Mouse (Mus musculus) lung, adult 2 months (tissue): ENCODE data around the gene Sox5. TPM values are rescaled to one million over a fixed set of nuclear protein-coding genes. Genes with fewer than 3 reads are reported as not detected.

Experiments used
- DNase-seq: peaks from one replicate; pipeline ENCODE4 v3.0.0; 2022
- H3K4me1 ChIP-seq: fragments of 200-500 bp; 2 replicates; pipeline ENCODE4 v1.6.1; 2011; ENCODE audit warnings: low read length; ENCODE audit not compliant: control insufficient read depth, insufficient read depth
- H3K4me3 ChIP-seq: fragments of 200-500 bp; replicated peaks from 2 replicates; pipeline ENCODE3; 2011; ENCODE audit warnings: low read depth, mild to moderate bottlenecking, control low read depth, low read length; ENCODE audit errors: extremely low read depth
- CTCF ChIP-seq: fragments of 200-500 bp; IDR thresholded peaks from 2 replicates; pipeline ENCODE4 v1.5.1; 2011; ENCODE audit warnings: mild to moderate bottlenecking, low read length, control low read depth; ENCODE audit not compliant: insufficient read depth
- POLR2A ChIP-seq: fragments of 200-500 bp; IDR thresholded peaks from 2 replicates; pipeline ENCODE4 v1.6.1; 2011; ENCODE audit warnings: low read depth, mild to moderate bottlenecking, control low read depth, low read length, borderline replicate concordance; ENCODE audit errors: extremely low read depth
- WGBS: fragments of 180-500 bp; shearing (Covaris S2); methylation state at CpG from one replicate; pipeline ENCODE4 v1.1.7; 2018; 5-methylcytosine and 5-hydroxymethylcytosine counted together
- polyA plus RNA-seq: library from polyadenylated mRNA; depleted of rRNA; stranded (reverse); fragments of >200 nt; gene quantifications from 2 replicates; pipeline ENCODE4 v1.2.3, GENCODE M21; 2012

Gene Sox5
- polyA plus RNA-seq, 1 experiment: 8.6 TPM

DNA sequence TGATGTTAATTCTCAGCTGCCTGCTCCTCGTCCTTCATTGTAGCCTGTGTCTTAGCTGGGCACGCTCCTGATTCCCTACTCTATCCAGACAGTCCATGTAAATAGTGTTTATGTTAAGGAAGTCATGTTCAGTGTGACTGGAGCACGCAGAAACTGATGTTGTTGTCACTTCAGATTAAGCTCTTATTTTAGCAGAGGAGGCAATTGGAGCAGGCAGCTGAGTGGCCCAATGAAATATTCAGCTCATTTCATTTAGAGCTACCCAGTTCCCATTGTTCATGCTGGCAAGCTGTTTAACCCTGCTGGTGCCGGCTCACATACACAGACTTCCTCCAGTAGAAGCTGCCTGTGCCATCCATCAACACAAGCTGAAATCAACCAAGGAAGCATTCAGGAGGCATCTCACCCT lies 170.4 kb downstream of the Sox5 start:
- WGBS: 36% methylated on average over 4 of the region's 4 CpGs
- no peak for DNase-seq
- H3K4me3 ChIP-seq: no peak overlapping the region
- TF ChIP-seq CTCF (no peak), POLR2A (no peak)
- H3K4me1 ChIP-seq: no peaks in the 10 kb centered on the region

DNA sequence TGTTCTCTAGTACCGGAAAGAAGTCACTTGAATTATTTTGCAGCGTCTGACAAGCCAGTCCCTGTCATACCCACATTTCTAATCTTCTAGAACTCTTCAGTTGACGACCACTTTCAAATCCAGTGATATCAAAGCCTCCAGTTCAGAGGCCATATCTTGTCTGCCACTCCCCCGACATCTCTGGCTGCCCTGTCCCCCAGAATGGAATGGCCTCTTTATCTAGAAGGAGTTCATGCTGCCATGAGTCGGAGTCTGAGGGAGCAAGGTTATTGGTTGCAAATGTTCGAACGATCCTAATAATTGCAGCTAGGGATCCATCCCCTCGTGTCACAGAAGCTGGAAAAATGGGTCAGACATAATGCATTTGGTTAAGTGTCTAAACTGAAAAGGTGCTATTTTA lies 170.9 kb downstream of the Sox5 start:
- 64% methylated on average over 8 of the region's 8 CpGs for WGBS
- DNase-seq: no peak

DNA sequence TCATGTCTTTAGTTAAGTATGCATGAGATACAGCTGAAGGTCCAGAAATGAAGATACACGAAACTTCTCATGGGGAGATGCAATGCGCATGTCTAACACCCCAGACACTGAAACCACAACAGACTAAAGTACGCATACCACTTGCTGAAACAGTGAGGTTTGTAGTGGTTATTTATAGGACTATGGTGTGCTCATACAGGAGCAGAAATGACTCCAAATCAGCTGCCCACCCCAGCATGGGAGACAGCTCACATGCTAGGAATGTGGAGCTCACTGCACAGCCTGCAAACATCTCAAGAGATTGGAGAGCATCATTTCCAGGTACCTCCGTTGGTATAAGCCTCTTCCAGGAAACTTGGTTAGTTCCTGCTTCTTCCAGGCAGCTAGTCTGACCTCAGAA lies 178.9 kb downstream of the Sox5 start:
- TF ChIP-seq CTCF: no peak
- no peak for TF ChIP-seq POLR2A
- Histone ChIP-seq H3K4me3 (no peak overlapping the region), H3K4me1 (no peaks in the 10 kb centered on the region)
- DNase-seq: no peak
- WGBS: 81% methylated on average over 4 of the region's 4 CpGs

More for the DNA sequence above, 170.9 kb downstream of the Sox5 start:
- H3K4me3 ChIP-seq: no peak overlapping the region
- TF ChIP-seq CTCF: no peak
- TF ChIP-seq POLR2A: no peak
- H3K4me1 ChIP-seq: no peaks in the 10 kb centered on the region

DNA sequence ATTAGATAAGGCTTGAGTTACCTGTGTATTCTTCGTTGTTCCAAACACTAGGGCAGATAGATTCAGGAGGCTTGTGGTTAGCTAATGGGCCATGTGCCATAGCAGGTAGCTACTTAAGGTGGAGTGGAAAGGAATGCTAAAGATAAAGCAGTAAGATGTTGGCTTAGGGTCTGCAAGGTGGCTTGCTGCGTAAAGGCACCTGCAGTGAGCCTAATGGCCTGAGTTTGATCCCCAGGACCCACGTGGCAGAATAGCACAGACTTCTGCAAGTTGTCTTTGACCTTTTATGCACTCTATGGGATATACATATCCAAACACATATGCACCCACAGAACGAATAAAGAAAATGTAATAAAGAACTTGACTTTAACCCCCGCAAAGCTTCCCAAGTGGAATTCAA lies 181.4 kb downstream of the Sox5 start:
- H3K4me1 ChIP-seq: no peaks in the 10 kb centered on the region
- WGBS: 76% methylated on average over 5 of the region's 5 CpGs
- no peak for TF ChIP-seq POLR2A
- no peak for TF ChIP-seq CTCF
- DNase-seq: no peak
- H3K4me3 ChIP-seq: no peak overlapping the region

DNA sequence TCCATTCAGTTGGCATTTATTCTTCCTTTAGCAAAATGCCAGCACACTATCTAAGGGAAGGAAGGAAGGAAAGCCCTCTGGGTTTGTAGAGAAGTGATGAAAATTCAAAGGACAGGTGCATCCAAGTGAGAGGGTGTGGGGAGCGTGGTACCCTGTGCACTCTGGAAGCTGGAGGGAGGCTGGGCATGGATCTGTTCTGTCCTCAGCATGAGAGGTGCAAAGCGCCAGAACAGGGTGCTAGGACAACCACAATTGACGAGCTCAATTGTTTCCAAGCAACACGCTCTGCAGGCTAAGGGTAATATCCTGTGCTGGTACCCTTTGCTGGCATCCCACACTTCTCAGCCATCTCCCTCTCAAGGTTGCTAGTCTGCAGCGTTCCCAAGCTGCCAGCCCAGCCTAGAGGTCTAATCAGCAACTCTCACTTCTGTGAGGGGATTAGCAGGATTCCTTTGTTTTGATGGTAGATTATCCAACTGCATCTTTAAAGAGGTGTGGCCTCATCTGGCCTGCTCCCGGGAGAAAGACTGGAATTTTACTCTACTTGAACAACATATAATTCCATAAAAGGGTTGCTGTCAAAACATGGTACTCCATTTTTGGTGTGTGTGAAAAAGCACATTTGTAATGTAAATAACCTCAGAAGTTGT lies 183.3 kb downstream of the Sox5 start:
- no peak for TF ChIP-seq POLR2A
- no peak for TF ChIP-seq CTCF
- H3K4me3 ChIP-seq: no peak overlapping the region
- no peaks in the 10 kb centered on the region for H3K4me1 ChIP-seq
- WGBS: 70% methylated on average over 6 of the region's 6 CpGs
- no peak for DNase-seq

DNA sequence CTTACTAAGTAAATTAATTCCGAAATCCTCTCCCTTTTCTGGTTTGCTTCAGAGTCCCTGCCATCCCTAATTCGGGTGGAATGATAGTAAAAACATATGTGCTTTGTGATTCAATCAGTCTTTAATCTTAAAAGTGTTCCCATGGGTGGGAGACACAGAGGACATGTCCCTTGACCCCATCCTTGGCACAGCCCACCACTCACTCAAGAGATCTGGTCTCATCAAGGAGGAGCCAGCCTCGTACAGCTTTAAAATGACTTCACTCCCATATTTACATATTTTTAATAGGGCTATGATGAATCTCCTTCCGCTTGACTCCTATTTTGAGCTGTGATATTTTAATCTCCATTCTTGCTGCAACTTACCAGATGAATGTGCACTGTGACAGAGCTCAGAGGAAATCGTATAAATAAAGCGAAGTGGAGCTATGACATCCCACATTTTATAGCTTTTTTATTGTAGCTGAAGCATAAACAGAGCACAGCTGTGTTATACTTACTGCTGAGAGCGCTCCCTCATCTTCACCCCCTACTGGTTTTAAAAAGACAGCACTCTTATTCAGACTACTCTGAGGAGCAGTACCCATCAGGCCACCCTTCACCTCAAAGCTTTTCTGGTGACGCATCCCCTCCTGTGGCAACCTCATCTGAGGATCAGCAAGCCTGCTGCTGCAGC lies 185.1 kb downstream of the Sox5 start:
- DNase-seq: no peak
- H3K4me3 ChIP-seq: no peak overlapping the region
- 47% methylated on average over 8 of the region's 8 CpGs for WGBS
- TF ChIP-seq POLR2A (no peak), CTCF (no peak)
- no peaks in the 10 kb centered on the region for H3K4me1 ChIP-seq

DNA sequence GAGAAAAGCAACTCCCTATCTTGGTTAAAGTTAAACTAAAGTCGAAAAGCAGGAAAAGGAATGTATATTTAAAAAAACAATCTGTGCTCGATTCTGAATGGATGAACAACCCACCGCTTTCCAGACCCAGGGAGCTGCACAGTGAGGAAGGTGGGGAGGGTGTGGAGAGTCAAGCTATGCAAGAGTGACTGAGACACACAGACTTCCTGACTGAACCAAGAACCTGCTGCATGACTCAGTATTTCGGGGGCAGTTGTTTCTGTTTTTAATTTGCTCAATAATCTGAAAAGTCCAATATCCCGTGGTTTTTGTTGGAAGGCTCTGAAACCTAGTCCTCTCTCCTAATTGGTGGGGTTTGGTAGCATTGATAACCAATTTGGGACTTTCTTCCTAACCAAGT lies 196.9 kb downstream of the Sox5 start:
- 30% methylated on average over 5 of the region's 5 CpGs for WGBS
- TF ChIP-seq CTCF: no peak
- no peak for TF ChIP-seq POLR2A

DNA sequence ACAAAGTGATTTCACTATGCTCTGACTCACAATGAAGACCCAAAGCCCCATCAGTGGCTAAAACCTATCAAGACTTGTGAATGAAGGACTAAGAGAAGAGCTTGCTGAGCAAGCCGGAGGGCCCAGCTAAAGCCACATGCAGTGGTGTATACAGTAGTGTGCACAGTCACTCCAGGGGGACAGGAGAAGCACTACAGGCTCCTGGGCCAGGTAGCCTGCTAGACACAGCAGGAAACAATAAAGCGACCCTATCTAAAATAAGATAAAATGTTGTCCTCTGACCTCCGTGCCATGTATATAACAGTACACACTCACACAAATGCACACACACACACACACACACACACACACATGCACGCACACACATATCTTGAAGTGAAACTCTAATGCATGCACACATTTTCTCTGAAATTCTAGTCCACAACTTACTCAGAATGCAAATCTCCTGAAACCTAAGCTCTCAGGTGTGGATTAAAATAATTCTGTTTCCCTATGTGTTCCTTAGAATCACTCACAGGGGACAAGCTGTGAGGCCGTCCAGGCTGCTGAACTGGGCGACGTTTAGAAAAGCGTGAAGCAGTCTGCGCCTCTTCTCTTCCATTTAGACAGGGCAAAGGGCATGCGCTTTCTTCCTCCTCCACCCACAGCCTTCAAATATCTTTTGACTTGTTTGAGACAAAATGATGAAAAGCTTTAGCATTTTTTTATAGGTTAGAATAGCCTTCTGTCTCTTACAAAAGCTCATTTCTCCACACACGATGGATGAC lies 197.5 kb downstream of the Sox5 start:
- 68% methylated on average over 11 of the region's 11 CpGs for WGBS
- Histone ChIP-seq H3K4me1 (no peaks in the 10 kb centered on the region), H3K4me3 (no peak overlapping the region)
- no peak for DNase-seq
- TF ChIP-seq CTCF (no peak), POLR2A (no peak)

More for the DNA sequence above, 196.9 kb downstream of the Sox5 start:
- DNase-seq: no peak
- H3K4me3 ChIP-seq: no peak overlapping the region
- H3K4me1 ChIP-seq: no peaks in the 10 kb centered on the region

DNA sequence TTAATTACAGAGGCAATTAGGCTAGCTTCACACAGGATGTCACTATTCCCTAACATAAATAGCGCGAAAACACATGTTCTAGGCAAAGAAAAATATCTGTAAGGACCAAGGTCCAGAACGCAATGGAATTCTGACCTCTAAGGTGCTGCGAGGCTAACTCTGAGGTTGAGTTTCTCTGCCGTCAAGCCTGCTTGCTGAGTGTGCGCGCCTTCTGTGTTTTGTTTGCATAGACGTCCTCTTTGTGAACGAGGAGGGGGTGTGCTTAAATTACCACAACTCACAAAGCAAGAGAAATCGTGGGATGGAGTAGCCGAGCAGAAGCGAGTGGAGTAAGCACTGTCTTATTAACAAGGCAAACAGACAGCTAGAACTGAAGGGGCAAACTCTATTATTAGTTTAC lies 202.5 kb downstream of the Sox5 start:
- Histone ChIP-seq H3K4me1 (no peaks in the 10 kb centered on the region), H3K4me3 (no peak overlapping the region)
- no peak for DNase-seq
- WGBS: 47% methylated on average over 12 of the region's 12 CpGs
- TF ChIP-seq CTCF (no peak), POLR2A (no peak)

DNA sequence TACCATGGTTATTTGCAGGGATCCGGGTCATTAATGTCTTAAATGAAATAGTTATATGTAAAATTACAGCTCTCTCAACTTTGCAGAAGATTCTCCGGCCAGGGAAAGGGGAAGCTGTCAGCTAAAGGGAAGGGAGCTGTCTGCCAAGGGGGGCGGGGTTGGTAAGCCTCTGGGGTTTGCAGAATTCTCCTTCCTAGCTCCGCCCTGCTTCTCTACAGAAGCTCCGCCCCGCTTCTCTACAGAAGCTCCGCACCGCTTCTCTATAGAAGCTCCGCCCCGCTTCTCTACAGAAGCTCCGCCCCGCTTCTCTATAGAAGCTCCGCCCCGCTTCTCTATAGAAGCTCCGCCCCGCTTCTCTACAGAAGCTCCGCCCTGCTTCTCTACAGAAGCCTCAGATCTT lies 210.9 kb downstream of the Sox5 start:
- no peak for TF ChIP-seq CTCF
- no peak for TF ChIP-seq POLR2A
- DNase-seq: no peak
- Histone ChIP-seq H3K4me3 (no peak overlapping the region), H3K4me1 (no peaks in the 10 kb centered on the region)
- 75% methylated on average over 17 of the region's 17 CpGs for WGBS
